Mouse (Mus musculus): ENCODE data around the gene Gorasp1. TPM values are rescaled to one million over a fixed set of nuclear protein-coding genes. Genes with fewer than 3 reads are reported as not detected.

The Gorasp1 gene
- polyA plus RNA-seq (2014; fragmentation: Illumina TruSeq; extraction: RNeasy Lipid Tissue Mini Kit (QIAGEN cat#74804); ENCODE audit: low read depth, low replicate concordance): 5.4 TPM

GRCm38 (mm10) chr9:119937005-119937773 lies at the start of gene Gorasp1, which contains the start of gene Ttc21a:
TSS of gene Gorasp1 (minus strand) at chr9:119937565.
TSS of gene Ttc21a (plus strand) at chr9:119937606.

GRCm38 (mm10) chr9:119984536-119985011 lies 47.2 kb upstream of the Gorasp1 start, which contains the start of gene Csrnp1:
TSS of gene Csrnp1 (minus strand) at chr9:119984658.

GRCm38 (mm10) chr9:119894339-119895009 lies 42.9 kb downstream of the Gorasp1 start, which contains the start of gene Wdr48:
TSS of gene Wdr48 (plus strand) at chr9:119894878.

Other genes starting within 250 kb of the Gorasp1 start
- not detected for gene Scn10a, start 218.2 kb downstream of the Gorasp1 start, polyA plus RNA-seq (2014; fragmentation: Illumina TruSeq; extraction: RNeasy Lipid Tissue Mini Kit (QIAGEN cat#74804); ENCODE audit: low read depth, low replicate concordance)
- not detected for gene Scn11a, start 112.1 kb downstream of the Gorasp1 start, polyA plus RNA-seq (2014; fragmentation: Illumina TruSeq; extraction: RNeasy Lipid Tissue Mini Kit (QIAGEN cat#74804); ENCODE audit: low read depth, low replicate concordance)
- gene Wdr48, start 42.7 kb downstream of the Gorasp1 start, polyA plus RNA-seq (2014; fragmentation: Illumina TruSeq; extraction: RNeasy Lipid Tissue Mini Kit (QIAGEN cat#74804); ENCODE audit: low read depth, low replicate concordance): 66.4 TPM
- not detected for gene Ttc21a, start within 50 bp of the Gorasp1 start, polyA plus RNA-seq (2014; fragmentation: Illumina TruSeq; extraction: RNeasy Lipid Tissue Mini Kit (QIAGEN cat#74804); ENCODE audit: low read depth, low replicate concordance)
- not detected for gene Csrnp1, start 47.1 kb upstream of the Gorasp1 start, polyA plus RNA-seq (2014; fragmentation: Illumina TruSeq; extraction: RNeasy Lipid Tissue Mini Kit (QIAGEN cat#74804); ENCODE audit: low read depth, low replicate concordance)
- gene Xirp1, start 86.0 kb upstream of the Gorasp1 start, polyA plus RNA-seq (2014; fragmentation: Illumina TruSeq; extraction: RNeasy Lipid Tissue Mini Kit (QIAGEN cat#74804); ENCODE audit: low read depth, low replicate concordance): not detected
- gene Cx3cr1, start 132.3 kb upstream of the Gorasp1 start, polyA plus RNA-seq (2014; fragmentation: Illumina TruSeq; extraction: RNeasy Lipid Tissue Mini Kit (QIAGEN cat#74804); ENCODE audit: low read depth, low replicate concordance): 9.1 TPM
- gene Ccr8, start 154.5 kb upstream of the Gorasp1 start, polyA plus RNA-seq (2014; fragmentation: Illumina TruSeq; extraction: RNeasy Lipid Tissue Mini Kit (QIAGEN cat#74804); ENCODE audit: low read depth, low replicate concordance): not detected
- 3.2 TPM for gene Slc25a38, start 172.8 kb upstream of the Gorasp1 start, polyA plus RNA-seq (2014; fragmentation: Illumina TruSeq; extraction: RNeasy Lipid Tissue Mini Kit (QIAGEN cat#74804); ENCODE audit: low read depth, low replicate concordance)
- 79.8 TPM for gene Rpsa, start 190.1 kb upstream of the Gorasp1 start, polyA plus RNA-seq (2014; fragmentation: Illumina TruSeq; extraction: RNeasy Lipid Tissue Mini Kit (QIAGEN cat#74804); ENCODE audit: low read depth, low replicate concordance)
- gene Mobp, start 212.1 kb upstream of the Gorasp1 start, polyA plus RNA-seq (2014; fragmentation: Illumina TruSeq; extraction: RNeasy Lipid Tissue Mini Kit (QIAGEN cat#74804); ENCODE audit: low read depth, low replicate concordance): not detected

All from adrenal gland, adult 10 weeks (tissue).